Mouse (Mus musculus) liver, embryonic 16.5 days (tissue): ENCODE data around the gene Depdc1b. TPM values are rescaled to one million over a fixed set of nuclear protein-coding genes. Genes with fewer than 3 reads are reported as not detected.

Source experiments
- polyA plus RNA-seq: library from polyadenylated mRNA; unstranded; fragments of >200 nt; fragmentation: Nextera tagmentation; extraction: Ambion mirVana; gene quantifications from 2 replicates; pipeline ENCODE4 v1.2.1, GENCODE M21; 2015

Gene Depdc1b
- polyA plus RNA-seq, 1 experiment from 2014 or later, result 12.8 TPM

Other genes starting within 250 kb of the Depdc1b start
- 21.5 and 24.6 TPM in 2 replicates for gene Ndufaf2, start 157.7 kb upstream of the Depdc1b start, polyA plus RNA-seq
- gene Ercc8, start 157.6 kb upstream of the Depdc1b start, polyA plus RNA-seq, result 4.9 and 5.0 TPM in 2 replicates
- 2.0 and 2.5 TPM in 2 replicates for gene Elovl7, start 101.9 kb upstream of the Depdc1b start, polyA plus RNA-seq
- 12.5 and 12.9 TPM in 2 replicates for gene Pde4d, start 133.6 kb downstream of the Depdc1b start, polyA plus RNA-seq